Mouse (Mus musculus) thymus, adult 18-20 months (tissue): Measurements from ENCODE around the gene Bivm.

Experiments
- DNase-seq, 2 experiments: peaks; one replicate each; pipeline ENCODE4 v3.0.0; 2022; ENCODE audit warnings: mixed read lengths in 2 of 2

The Bivm gene

GRCm38 (mm10) chr1:44178086-44178485 lies 59.3 kb downstream of the Bivm start:
- DNase-seq: no peak

- DNase-seq: no peak
Observed at GRCm38 (mm10) chr1:44186396-44186795, 67.6 kb downstream of the Bivm start.
